Mouse (Mus musculus): Measurements from ENCODE around the gene Uncx. TPM values are rescaled to one million over a fixed set of nuclear protein-coding genes. Genes with fewer than 3 reads are reported as not detected.
"Not testable (repeated sequence)": the region's sequence is repeated elsewhere in the genome, so short reads cannot be mapped to it uniquely, and the experiment has no call there.

The Uncx gene
- polyA plus RNA-seq, 1 experiment from 2014 or later, result 96.1 TPM

- ATAC-seq (replicated peaks; ENCODE audit: low FRiP score), result peak; percentile 84
- WGBS, result 9% methylated on average over 7 of the region's 7 CpGs
- Histone ChIP-seq H3K4me3 (replicated peaks) (no peak overlapping the region), H3K4me1 (peaks cover 33% of the 10 kb centered on the region), H3K9ac (no peak overlapping the region), H3K9me3 (replicated peaks) (no peaks in the 10 kb centered on the region), H3K36me3 (no peaks in the 10 kb centered on the region), H3K27ac (peak overlapping the region; percentile 87), H3K4me2 (peak overlapping the region; percentile 36), H3K27me3 (peaks cover 23% of the 10 kb centered on the region; the same call in 1 of the 2 replicates)
These were observed 29.2 kb downstream of the Uncx start for GRCm38 (mm10) chr5:139572526-139572925.

DNA sequence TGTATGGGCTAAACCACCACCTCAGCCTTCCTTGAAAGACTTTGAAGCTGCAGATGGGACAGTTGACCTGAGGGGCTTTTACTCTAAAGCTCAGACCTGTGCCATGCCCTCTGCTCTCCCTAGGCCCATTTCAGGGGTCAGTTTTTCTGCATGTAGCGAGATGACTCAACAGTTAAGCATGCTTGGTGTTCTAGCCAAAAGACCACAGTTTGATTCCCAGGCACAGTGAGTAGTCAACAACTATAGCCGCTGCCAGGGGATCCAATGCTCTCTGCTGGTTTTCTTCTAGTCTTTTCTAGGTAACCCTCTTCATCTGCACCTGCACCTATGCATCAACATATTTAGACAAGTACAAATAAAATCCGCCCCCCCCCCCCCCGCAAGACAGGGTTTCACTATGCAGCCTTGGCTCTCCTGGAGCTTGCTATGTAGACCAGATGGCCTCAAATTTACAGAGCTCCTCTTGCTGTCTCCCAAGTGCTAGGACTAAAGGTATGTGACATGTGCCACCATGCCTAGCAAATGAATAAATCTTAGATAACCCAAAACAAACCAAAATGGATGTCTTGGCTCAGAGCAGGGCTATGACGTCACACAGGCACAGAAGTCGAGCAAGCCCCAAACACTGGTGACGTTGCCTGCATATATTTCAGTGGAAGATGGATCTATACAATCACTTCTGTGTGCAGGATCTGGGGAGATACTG lies 30.5 kb downstream of the Uncx start:
- H3K27me3 ChIP-seq, result peaks cover 20% of the 10 kb centered on the region; the same call in 1 of the 2 replicates
- H3K9ac ChIP-seq, result no peak overlapping the region
- H3K36me3 ChIP-seq, result no peaks in the 10 kb centered on the region
- 67% methylated on average over 7 of the region's 7 CpGs for WGBS
- ATAC-seq (replicated peaks; ENCODE audit: low FRiP score), result no peak
- peaks cover 25% of the 10 kb centered on the region for H3K4me1 ChIP-seq
- H3K27ac ChIP-seq, result no peak overlapping the region
- H3K9me3 ChIP-seq (replicated peaks), result no peaks in the 10 kb centered on the region
- no peak overlapping the region for H3K4me3 ChIP-seq (replicated peaks)
- H3K4me2 ChIP-seq, result no peak overlapping the region

DNA sequence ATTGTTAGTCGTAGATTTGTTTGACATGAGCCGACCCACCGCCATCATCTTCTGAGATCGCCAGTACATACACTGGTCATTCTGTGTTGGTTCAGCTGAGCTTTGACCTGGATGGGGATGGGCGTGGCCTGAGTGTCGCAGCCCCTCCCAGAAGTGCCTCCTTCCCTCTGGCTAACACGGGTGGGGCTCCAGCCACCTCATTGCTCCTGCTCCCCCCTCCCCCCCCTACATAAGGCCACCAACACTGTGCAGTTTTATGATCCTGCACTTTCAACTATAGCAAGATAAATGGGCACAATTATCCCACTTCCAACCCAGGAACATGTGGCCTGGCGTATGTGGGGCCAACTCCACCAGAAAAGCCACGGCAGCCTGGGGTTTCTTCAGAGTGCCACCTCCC lies 31.8 kb downstream of the Uncx start:
- WGBS, result 58% methylated on average over 9 of the region's 9 CpGs
- H3K4me2 ChIP-seq, result no peak overlapping the region
- no peak for ATAC-seq (replicated peaks; ENCODE audit: low FRiP score)
- H3K27ac ChIP-seq, result no peak overlapping the region
- H3K4me3 ChIP-seq (replicated peaks), result no peak overlapping the region
- H3K27me3 ChIP-seq, result peaks cover 24% of the 10 kb centered on the region
- H3K4me1 ChIP-seq, result peaks cover 21% of the 10 kb centered on the region
- H3K36me3 ChIP-seq, result no peaks in the 10 kb centered on the region
- H3K9ac ChIP-seq, result no peak overlapping the region
- H3K9me3 ChIP-seq (replicated peaks), result no peaks in the 10 kb centered on the region

DNA sequence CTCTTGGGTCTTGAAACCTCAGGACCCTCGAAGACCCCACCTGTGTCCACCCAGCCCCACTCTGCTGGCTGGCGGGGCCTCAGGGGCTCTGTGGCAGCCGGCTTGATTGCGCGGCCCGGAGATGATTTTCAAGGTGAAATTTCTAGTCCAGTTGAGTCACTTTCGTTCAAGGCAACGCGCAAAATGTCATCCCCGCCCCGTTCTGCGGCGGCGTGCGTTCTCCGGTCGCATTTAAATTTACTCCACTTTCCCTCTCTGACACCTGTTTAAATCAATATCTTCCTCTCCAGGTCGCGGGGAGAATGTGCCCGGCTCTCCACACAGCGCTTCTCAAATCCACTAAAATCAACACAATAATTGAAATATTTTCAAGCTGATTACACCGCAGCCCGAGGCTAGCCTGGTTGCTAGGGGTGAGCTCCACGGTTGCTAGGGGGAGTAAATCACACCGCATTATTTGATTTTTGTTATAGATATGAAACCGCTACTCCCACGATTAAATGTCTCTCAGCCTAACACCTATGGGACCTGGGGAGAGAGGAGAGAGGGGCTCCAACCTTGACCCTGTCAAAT lies 37.0 kb downstream of the Uncx start:
- 26% methylated on average over 27 of the region's 27 CpGs for WGBS
- H3K4me3 ChIP-seq (replicated peaks), result no peak overlapping the region
- peaks cover 65% of the 10 kb centered on the region for H3K27me3 ChIP-seq
- H3K9ac ChIP-seq, result no peak overlapping the region
- no peaks in the 10 kb centered on the region for H3K36me3 ChIP-seq
- H3K27ac ChIP-seq, result no peak overlapping the region
- peak overlapping the region; percentile 22 for H3K4me2 ChIP-seq
- no peaks in the 10 kb centered on the region for H3K9me3 ChIP-seq (replicated peaks)
- no peak for ATAC-seq (replicated peaks; ENCODE audit: low FRiP score)
- peaks cover 30% of the 10 kb centered on the region for H3K4me1 ChIP-seq

DNA sequence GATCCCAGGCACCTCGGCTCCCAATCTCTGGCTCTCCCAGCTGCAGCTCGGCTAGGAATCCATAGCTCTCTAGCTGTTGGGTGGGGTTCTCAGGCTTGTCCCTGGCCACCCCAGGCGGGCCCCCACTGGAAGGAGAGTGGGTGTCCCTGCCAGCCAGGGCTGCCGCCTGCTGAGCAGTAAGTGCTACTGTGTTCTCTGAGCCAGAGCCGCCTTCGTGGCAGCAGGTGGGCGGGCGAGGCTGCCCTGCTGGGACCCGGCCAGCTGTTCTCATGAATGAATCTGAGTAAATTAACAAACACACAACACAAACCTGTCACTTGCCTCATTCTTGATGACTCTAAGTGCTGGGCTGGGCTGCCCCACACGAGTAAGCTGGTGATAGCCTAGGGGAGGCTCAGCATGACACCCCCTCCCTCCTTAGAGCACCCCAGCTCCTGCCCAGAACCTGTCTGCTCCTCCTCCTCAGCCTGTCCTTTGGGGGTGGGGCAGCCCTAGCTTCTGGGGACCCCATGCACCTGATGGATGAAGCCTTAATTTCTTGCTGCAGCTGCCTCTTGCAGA lies 38.1 kb downstream of the Uncx start:
- H3K27me3 ChIP-seq, result peaks cover 76% of the 10 kb centered on the region
- peak overlapping the region; percentile 45; the same call in 1 of the 2 replicates for H3K27ac ChIP-seq
- ATAC-seq (replicated peaks; ENCODE audit: low FRiP score), result peak; percentile 57
- no peaks in the 10 kb centered on the region for H3K36me3 ChIP-seq
- H3K4me3 ChIP-seq (replicated peaks), result no peak overlapping the region
- no peaks in the 10 kb centered on the region for H3K9me3 ChIP-seq (replicated peaks)
- 0 out of 2 replicates have a peak overlapping the region, but pooled peaks have one; percentile 22 for H3K4me2 ChIP-seq
- 0 out of 2 replicates have a peak overlapping the region, but pooled peaks have one; percentile 1 for H3K9ac ChIP-seq
- H3K4me1 ChIP-seq, result peaks cover 37% of the 10 kb centered on the region
- WGBS, result 3% methylated on average over 10 of the region's 10 CpGs

- ATAC-seq (replicated peaks; ENCODE audit: low FRiP score), result peak; percentile 79
- peak overlapping the region; percentile 91 for H3K27ac ChIP-seq
- H3K27me3 ChIP-seq, result peaks cover 76% of the 10 kb centered on the region
- H3K4me1 ChIP-seq, result peaks cover 40% of the 10 kb centered on the region
- 0 out of 2 replicates have a peak, but pooled peaks cover 3% of the 10 kb centered on the region for H3K9me3 ChIP-seq (replicated peaks)
- peak overlapping the region; percentile 49 for H3K4me2 ChIP-seq
- WGBS, result 3% methylated on average over 39 of the region's 39 CpGs
- H3K36me3 ChIP-seq, result no peaks in the 10 kb centered on the region
- no peak overlapping the region for H3K9ac ChIP-seq
- H3K4me3 ChIP-seq (replicated peaks), result peak overlapping the region; percentile 13
These were observed 41.9 kb downstream of the Uncx start for GRCm38 (mm10) chr5:139584971-139585747.

DNA sequence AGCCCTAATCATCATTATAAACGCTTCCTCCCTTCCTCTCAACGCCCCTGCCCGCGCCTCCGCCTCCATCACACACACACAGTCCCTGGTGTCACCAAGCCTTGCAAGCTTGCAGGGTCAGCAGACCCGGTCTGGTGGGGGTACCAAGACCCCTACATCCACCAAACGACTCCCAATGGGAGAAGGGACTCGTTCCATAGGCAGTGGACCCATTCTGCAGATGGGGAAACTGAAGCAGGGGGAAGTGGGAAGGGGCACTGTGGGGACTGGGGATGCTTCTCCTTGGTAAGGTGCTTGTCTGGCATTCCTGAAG lies 42.4 kb downstream of the Uncx start:
- Histone ChIP-seq H3K27ac (peak overlapping the region; percentile 91), H3K9me3 (replicated peaks) (0 out of 2 replicates have a peak, but pooled peaks cover 3% of the 10 kb centered on the region), H3K36me3 (no peaks in the 10 kb centered on the region), H3K27me3 (peaks cover 70% of the 10 kb centered on the region), H3K4me1 (peaks cover 35% of the 10 kb centered on the region), H3K4me2 (peak overlapping the region; percentile 49), H3K4me3 (replicated peaks) (peak overlapping the region; percentile 13), H3K9ac (no peak overlapping the region)
- WGBS, result 3% methylated on average over 8 of the region's 8 CpGs
- ATAC-seq (replicated peaks; ENCODE audit: low FRiP score), result no peak

DNA sequence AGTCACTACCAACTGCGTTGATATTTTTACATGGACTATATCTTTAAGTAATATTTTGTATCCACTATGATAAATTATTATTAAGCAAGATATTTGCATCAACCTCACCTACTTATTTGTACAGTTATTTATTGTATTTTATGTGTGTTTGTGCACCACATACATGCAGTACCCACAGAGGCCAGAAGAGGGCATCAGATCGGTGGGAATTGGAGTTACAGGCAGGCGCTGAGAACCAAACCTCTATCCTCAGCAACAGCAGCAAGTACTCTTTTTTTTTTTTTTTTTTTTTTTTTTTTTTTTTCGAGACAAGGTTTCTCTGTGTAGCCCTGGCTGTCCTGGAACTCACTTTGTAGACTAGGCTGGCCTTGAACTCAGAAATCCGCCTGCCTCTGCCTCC lies 44.2 kb downstream of the Uncx start:
- Histone ChIP-seq H3K4me1 (peaks cover 24% of the 10 kb centered on the region), H3K27me3 (peaks cover 58% of the 10 kb centered on the region)
- not testable (repeated sequence) for H3K27ac ChIP-seq; H3K4me2 ChIP-seq; H3K9ac ChIP-seq; ATAC-seq (replicated peaks; ENCODE audit: low FRiP score); H3K9me3 ChIP-seq (replicated peaks); H3K36me3 ChIP-seq; H3K4me3 ChIP-seq (replicated peaks)
- WGBS, result 84% methylated on average over 5 of the region's 5 CpGs

DNA sequence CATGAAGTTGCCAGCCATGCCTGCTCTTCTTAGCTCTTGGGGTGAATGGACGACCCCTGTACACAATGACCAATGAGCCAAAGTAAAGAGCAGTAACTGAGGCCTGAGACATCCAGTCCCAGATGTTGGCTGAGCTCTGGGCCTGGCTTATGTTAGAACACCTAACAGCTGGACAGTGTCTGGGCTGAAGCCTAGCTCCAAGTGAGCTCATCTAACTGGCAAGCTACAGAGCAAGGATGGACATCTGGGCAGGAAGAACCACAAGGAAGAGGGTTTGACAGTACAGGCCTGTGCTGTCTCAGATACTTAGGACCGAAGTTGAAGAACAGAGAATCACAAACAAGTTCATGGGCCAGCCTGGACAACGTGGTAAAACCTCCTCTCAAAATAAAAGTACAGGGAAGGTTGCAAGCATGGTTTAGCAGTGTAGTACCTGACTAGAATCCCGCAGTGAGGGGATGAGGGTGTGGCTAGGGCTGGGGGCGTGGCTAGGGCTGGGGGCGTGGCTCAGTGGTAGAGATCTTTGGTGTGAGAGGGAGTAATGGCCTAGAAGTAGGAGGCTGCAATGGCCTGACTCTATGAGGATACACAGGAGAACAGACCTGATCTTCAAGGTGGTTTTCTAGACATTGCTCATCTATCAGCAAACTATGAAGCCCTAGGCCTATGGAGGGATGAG lies 47.5 kb downstream of the Uncx start:
- WGBS, result 42% methylated on average over 6 of the region's 6 CpGs
- peaks cover 48% of the 10 kb centered on the region for H3K27me3 ChIP-seq
- not testable (repeated sequence) for H3K4me3 ChIP-seq (replicated peaks); H3K27ac ChIP-seq; H3K36me3 ChIP-seq; H3K9ac ChIP-seq; ATAC-seq (replicated peaks; ENCODE audit: low FRiP score); H3K9me3 ChIP-seq (replicated peaks); H3K4me2 ChIP-seq
- peaks cover 30% of the 10 kb centered on the region for H3K4me1 ChIP-seq

DNA sequence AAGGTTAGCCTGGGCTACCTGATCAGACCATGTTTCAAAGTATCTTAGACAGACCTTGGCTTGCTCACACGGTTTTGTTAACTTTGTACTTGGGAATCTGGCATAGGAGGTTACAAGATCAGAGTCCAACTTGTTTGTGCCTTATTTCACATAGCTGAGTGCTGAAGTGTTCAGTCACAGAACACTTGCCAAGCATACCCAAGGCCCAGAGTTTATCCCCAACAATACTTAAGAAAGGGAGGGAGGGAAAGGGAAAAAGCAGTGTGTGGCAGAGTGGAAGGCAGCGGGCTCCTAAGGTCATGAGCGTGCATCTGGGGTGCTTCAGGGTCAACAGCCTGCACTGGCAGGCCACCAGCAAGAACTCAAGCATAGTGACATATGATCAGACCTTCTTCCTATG lies 48.7 kb downstream of the Uncx start:
- WGBS, result 71% methylated on average over 3 of the region's 3 CpGs
- Histone ChIP-seq H3K4me3 (replicated peaks) (no peak overlapping the region), H3K9me3 (replicated peaks) (no peaks in the 10 kb centered on the region), H3K9ac (no peak overlapping the region), H3K4me2 (no peak overlapping the region), H3K36me3 (no peaks in the 10 kb centered on the region), H3K4me1 (peaks cover 28% of the 10 kb centered on the region), H3K27me3 (peaks cover 40% of the 10 kb centered on the region), H3K27ac (no peak overlapping the region)
- no peak for ATAC-seq (replicated peaks; ENCODE audit: low FRiP score)

- Histone ChIP-seq H3K9ac (no peak overlapping the region), H3K36me3 (no peaks in the 10 kb centered on the region), H3K27ac (peak overlapping the region; percentile 67), H3K9me3 (replicated peaks) (no peaks in the 10 kb centered on the region), H3K4me3 (replicated peaks) (no peak overlapping the region), H3K4me2 (no peak overlapping the region), H3K27me3 (peaks cover 43% of the 10 kb centered on the region), H3K4me1 (peaks cover 35% of the 10 kb centered on the region)
- ATAC-seq (replicated peaks; ENCODE audit: low FRiP score), result no peak
- 46% methylated on average over 3 of the region's 3 CpGs for WGBS
These were observed 49.6 kb downstream of the Uncx start for GRCm38 (mm10) chr5:139592850-139593249.
